Mouse (Mus musculus) frontal cortex, postnatal 25 days (tissue): ENCODE data around the gene Ythdf2.
"Not testable (repeated sequence)": the region's sequence is repeated elsewhere in the genome, so short reads cannot be mapped to it uniquely, and the experiment has no call there.

Experiments
- DNase-seq, 2 experiments: peaks; one replicate each; pipeline ENCODE4 v3.0.0; 2022; ENCODE audit warnings: low spot score in 2 of 2

Gene Ythdf2

GRCm38 (mm10) chr4:132211953-132212734 lies at the start of gene Ythdf2:
Gene Ythdf2, minus strand, starts transcription at chr4:132212303.
- peak; percentile 92 to 95 for DNase-seq

GRCm38 (mm10) chr4:132260404-132261379 lies 48.6 kb upstream of the Ythdf2 start:
- no peak for DNase-seq

- no peak for DNase-seq
Observed at GRCm38 (mm10) chr4:132259248-132259647, 47.1 kb upstream of the Ythdf2 start.

GRCm38 (mm10) chr4:132256384-132256783 lies 44.3 kb upstream of the Ythdf2 start:
- no peak for DNase-seq

- DNase-seq: no peak
Observed at GRCm38 (mm10) chr4:132254986-132255385, 42.9 kb upstream of the Ythdf2 start.

GRCm38 (mm10) chr4:132253622-132254021 lies 41.5 kb upstream of the Ythdf2 start:
- no peak for DNase-seq

- DNase-seq: no peak
Observed at GRCm38 (mm10) chr4:132253128-132253527, 41.0 kb upstream of the Ythdf2 start.

GRCm38 (mm10) chr4:132251596-132251995 lies 39.5 kb upstream of the Ythdf2 start:
- DNase-seq: no peak

- DNase-seq: no peak
Observed at GRCm38 (mm10) chr4:132247451-132247997, 35.4 kb upstream of the Ythdf2 start.

- DNase-seq: no peak
Observed at GRCm38 (mm10) chr4:132245643-132246042, 33.5 kb upstream of the Ythdf2 start.

- DNase-seq: no peak
Observed at GRCm38 (mm10) chr4:132241208-132241607, 29.1 kb upstream of the Ythdf2 start.

GRCm38 (mm10) chr4:132240367-132240766 lies 28.3 kb upstream of the Ythdf2 start:
- no peak for DNase-seq

GRCm38 (mm10) chr4:132238356-132238755 lies 26.3 kb upstream of the Ythdf2 start:
- DNase-seq: no peak

GRCm38 (mm10) chr4:132234710-132235109 lies 22.6 kb upstream of the Ythdf2 start:
- DNase-seq: no peak

GRCm38 (mm10) chr4:132230422-132230821 lies 18.3 kb upstream of the Ythdf2 start:
- no peak for DNase-seq

- not testable (repeated sequence) for DNase-seq
Observed at GRCm38 (mm10) chr4:132222001-132222400, 9.9 kb upstream of the Ythdf2 start.

GRCm38 (mm10) chr4:132218439-132218838 lies 6.3 kb upstream of the Ythdf2 start:
- DNase-seq: not testable (repeated sequence)

GRCm38 (mm10) chr4:132217781-132218180 lies 5.7 kb upstream of the Ythdf2 start:
- DNase-seq: no peak

- DNase-seq: no peak
Observed at GRCm38 (mm10) chr4:132216602-132217001, 4.5 kb upstream of the Ythdf2 start.

- no peak for DNase-seq
Observed at GRCm38 (mm10) chr4:132214847-132215246, 2.7 kb upstream of the Ythdf2 start.

GRCm38 (mm10) chr4:132211091-132211942 lies 786 bp downstream of the Ythdf2 start:
- no peak for DNase-seq
